Mouse (Mus musculus) liver, embryonic 12.5 days (tissue): Measurements from ENCODE around the gene Igfbp7. TPM values are rescaled to one million over a fixed set of nuclear protein-coding genes. Genes with fewer than 3 reads are reported as not detected.

Experiments
- ATAC-seq: fragments of 200-750 bp; cut with Nextera tagmentation; 2 replicates; pipeline ENCODE4 v1.8.0; 2017; ENCODE audit warnings: moderate number of reproducible peaks, mild to moderate bottlenecking, moderate library complexity
- H3K27ac ChIP-seq: fragments of 300-500 bp; sonication (generic); 2 replicates; pipeline ENCODE4 v1.5.1; 2016; ENCODE audit warnings: mild to moderate bottlenecking
- H3K27me3 ChIP-seq: fragments of 300-500 bp; sonication (generic); replicated peaks from 2 replicates; pipeline ENCODE4 v1.6.1; 2016; ENCODE audit warnings: mild to moderate bottlenecking, moderate library complexity
- H3K36me3 ChIP-seq: fragments of 300-500 bp; sonication (generic); 2 replicates; pipeline ENCODE4 v1.6.1; 2016; ENCODE audit warnings: mild to moderate bottlenecking, moderate library complexity
- H3K4me1 ChIP-seq: fragments of 300-500 bp; sonication (generic); 2 replicates; pipeline ENCODE4 v1.6.1; 2016
- H3K4me2 ChIP-seq: fragments of 300-500 bp; sonication (generic); 2 replicates; pipeline ENCODE4 v1.6.1; 2016; ENCODE audit warnings: mild to moderate bottlenecking, moderate library complexity
- H3K4me3 ChIP-seq: fragments of 300-500 bp; sonication (generic); 2 replicates; pipeline ENCODE4 v1.5.1; 2016; ENCODE audit warnings: mild to moderate bottlenecking, moderate library complexity
- H3K9ac ChIP-seq: fragments of 300-500 bp; sonication (generic); 2 replicates; pipeline ENCODE4 v1.6.1; 2016; ENCODE audit warnings: mild to moderate bottlenecking, moderate library complexity
- H3K9me3 ChIP-seq: fragments of 300-500 bp; sonication (generic); replicated peaks from 2 replicates; pipeline ENCODE4 v1.6.1; 2016; ENCODE audit warnings: mild to moderate bottlenecking, moderate library complexity
- WGBS: fragments of 180-500 bp; shearing (Covaris S2); methylation state at CpG from one replicate; pipeline ENCODE4 v1.1.7; 2016; ENCODE audit not compliant: insufficient replicate concordance; 5-methylcytosine and 5-hydroxymethylcytosine counted together
- polyA plus RNA-seq: library from polyadenylated mRNA; unstranded; fragments of >200 nt; fragmentation: Nextera tagmentation; extraction: Ambion mirVana; gene quantifications from 2 replicates; pipeline ENCODE4 v1.2.1, GENCODE M21; 2016

The Igfbp7 gene
- polyA plus RNA-seq, 1 experiment from 2014 or later: 13.4 TPM

- no peak overlapping the region for H3K9ac ChIP-seq
- H3K9me3 ChIP-seq: no peaks in the 10 kb centered on the region
- H3K27me3 ChIP-seq: peaks cover 27% of the 10 kb centered on the region
- WGBS: 64% methylated on average over 5 of the region's 5 CpGs
- ATAC-seq: no peak
- no peak overlapping the region for H3K4me3 ChIP-seq
- no peaks in the 10 kb centered on the region for H3K36me3 ChIP-seq
- no peak overlapping the region for H3K4me2 ChIP-seq
- H3K4me1 ChIP-seq: peaks cover 7% of the 10 kb centered on the region
- H3K27ac ChIP-seq: no peak overlapping the region
Observed at GRCm38 (mm10) chr5:77402901-77403300, 4.9 kb downstream of the Igfbp7 start.

GRCm38 (mm10) chr5:77402137-77402536 is 5.7 kb downstream of the Igfbp7 start:
- Histone ChIP-seq H3K27ac (no peak overlapping the region), H3K27me3 (peaks cover 19% of the 10 kb centered on the region), H3K36me3 (no peaks in the 10 kb centered on the region), H3K4me2 (no peak overlapping the region), H3K9me3 (no peaks in the 10 kb centered on the region), H3K4me3 (no peak overlapping the region), H3K4me1 (no peaks in the 10 kb centered on the region), H3K9ac (no peak overlapping the region)
- 37% methylated on average over 5 of the region's 5 CpGs for WGBS
- no peak for ATAC-seq

- Histone ChIP-seq H3K36me3 (no peaks in the 10 kb centered on the region), H3K9ac (no peak overlapping the region), H3K4me3 (no peak overlapping the region), H3K9me3 (no peaks in the 10 kb centered on the region), H3K27me3 (peaks cover 10% of the 10 kb centered on the region), H3K4me1 (no peaks in the 10 kb centered on the region), H3K27ac (no peak overlapping the region), H3K4me2 (no peak overlapping the region)
- WGBS: 72% methylated on average over 6 of the region's 6 CpGs
- no peak for ATAC-seq
Observed at GRCm38 (mm10) chr5:77400823-77401222, 7.0 kb downstream of the Igfbp7 start.

GRCm38 (mm10) chr5:77400151-77400550 is 7.7 kb downstream of the Igfbp7 start:
- ATAC-seq: no peak

GRCm38 (mm10) chr5:77399076-77399475 is 8.8 kb downstream of the Igfbp7 start:
- H3K9ac ChIP-seq: no peak overlapping the region
- no peak overlapping the region for H3K27ac ChIP-seq
- H3K4me1 ChIP-seq: no peaks in the 10 kb centered on the region
- no peak overlapping the region for H3K4me3 ChIP-seq
- ATAC-seq: no peak
- H3K36me3 ChIP-seq: no peaks in the 10 kb centered on the region
- no peaks in the 10 kb centered on the region for H3K9me3 ChIP-seq
- H3K4me2 ChIP-seq: no peak overlapping the region
- no peaks in the 10 kb centered on the region for H3K27me3 ChIP-seq
- 73% methylated on average over 4 of the region's 4 CpGs for WGBS

More at GRCm38 (mm10) chr5:77400151-77400550, 7.7 kb downstream of the Igfbp7 start:
- no peak overlapping the region for H3K4me3 ChIP-seq
- H3K36me3 ChIP-seq: no peaks in the 10 kb centered on the region
- H3K9ac ChIP-seq: no peak overlapping the region
- no peak overlapping the region for H3K27ac ChIP-seq
- no peak overlapping the region for H3K4me2 ChIP-seq
- H3K9me3 ChIP-seq: no peaks in the 10 kb centered on the region
- peaks cover 4% of the 10 kb centered on the region for H3K27me3 ChIP-seq
- WGBS: 72% methylated on average over 7 of the region's 7 CpGs
- H3K4me1 ChIP-seq: no peaks in the 10 kb centered on the region

GRCm38 (mm10) chr5:77398285-77399057 is 9.4 kb downstream of the Igfbp7 start:
- H3K27me3 ChIP-seq: no peaks in the 10 kb centered on the region
- WGBS: 64% methylated on average over 14 of the region's 14 CpGs
- no peak overlapping the region for H3K9ac ChIP-seq
- no peaks in the 10 kb centered on the region for H3K36me3 ChIP-seq
- H3K4me3 ChIP-seq: no peak overlapping the region
- no peaks in the 10 kb centered on the region for H3K9me3 ChIP-seq
- no peak overlapping the region for H3K27ac ChIP-seq
- ATAC-seq: no peak
- H3K4me1 ChIP-seq: no peaks in the 10 kb centered on the region
- no peak overlapping the region for H3K4me2 ChIP-seq

GRCm38 (mm10) chr5:77393990-77394618 is 13.7 kb downstream of the Igfbp7 start:
- no peak overlapping the region for H3K4me3 ChIP-seq
- H3K27ac ChIP-seq: no peak overlapping the region
- 69% methylated on average over 9 of the region's 9 CpGs for WGBS
- no peak overlapping the region for H3K4me2 ChIP-seq
- no peaks in the 10 kb centered on the region; the same call in 1 of the 2 replicates for H3K4me1 ChIP-seq
- H3K9ac ChIP-seq: no peak overlapping the region
- no peaks in the 10 kb centered on the region for H3K27me3 ChIP-seq
- H3K9me3 ChIP-seq: no peaks in the 10 kb centered on the region
- no peak for ATAC-seq
- no peaks in the 10 kb centered on the region for H3K36me3 ChIP-seq

GRCm38 (mm10) chr5:77393094-77393619 is 14.7 kb downstream of the Igfbp7 start:
- Histone ChIP-seq H3K9ac (no peak overlapping the region), H3K9me3 (no peaks in the 10 kb centered on the region), H3K4me2 (no peak overlapping the region), H3K27ac (no peak overlapping the region), H3K4me1 (no peaks in the 10 kb centered on the region; the same call in 1 of the 2 replicates), H3K4me3 (no peak overlapping the region), H3K27me3 (no peaks in the 10 kb centered on the region), H3K36me3 (no peaks in the 10 kb centered on the region)
- WGBS: 77% methylated on average over 10 of the region's 10 CpGs
- no peak for ATAC-seq

GRCm38 (mm10) chr5:77390272-77390671 is 17.6 kb downstream of the Igfbp7 start:
- Histone ChIP-seq H3K4me2 (no peak overlapping the region), H3K27me3 (no peaks in the 10 kb centered on the region), H3K4me1 (peaks cover 13% of the 10 kb centered on the region; the same call in 1 of the 2 replicates), H3K36me3 (no peaks in the 10 kb centered on the region), H3K4me3 (no peak overlapping the region), H3K27ac (no peak overlapping the region), H3K9me3 (no peaks in the 10 kb centered on the region), H3K9ac (no peak overlapping the region)
- no peak for ATAC-seq
- 68% methylated on average over 2 of the region's 2 CpGs for WGBS

GRCm38 (mm10) chr5:77388359-77388758 is 19.5 kb downstream of the Igfbp7 start:
- no peaks in the 10 kb centered on the region for H3K9me3 ChIP-seq
- no peak overlapping the region for H3K9ac ChIP-seq
- H3K4me1 ChIP-seq: peaks cover 22% of the 10 kb centered on the region; the same call in 1 of the 2 replicates
- 55% methylated on average over 6 of the region's 6 CpGs for WGBS
- H3K4me2 ChIP-seq: no peak overlapping the region
- H3K36me3 ChIP-seq: no peaks in the 10 kb centered on the region
- no peak overlapping the region for H3K4me3 ChIP-seq
- ATAC-seq: no peak
- H3K27me3 ChIP-seq: no peaks in the 10 kb centered on the region
- H3K27ac ChIP-seq: no peak overlapping the region

- Histone ChIP-seq H3K4me3 (no peak overlapping the region), H3K36me3 (no peaks in the 10 kb centered on the region), H3K9ac (no peak overlapping the region), H3K9me3 (no peaks in the 10 kb centered on the region), H3K4me1 (peaks cover 22% of the 10 kb centered on the region; the same call in 1 of the 2 replicates), H3K27ac (no peak overlapping the region), H3K27me3 (no peaks in the 10 kb centered on the region), H3K4me2 (no peak overlapping the region)
- ATAC-seq: no peak
- WGBS: 65% methylated on average over 8 of the region's 8 CpGs
Observed at GRCm38 (mm10) chr5:77387414-77387704, 20.5 kb downstream of the Igfbp7 start.

- H3K27ac ChIP-seq: no peak overlapping the region
- H3K4me1 ChIP-seq: peaks cover 22% of the 10 kb centered on the region; the same call in 1 of the 2 replicates
- no peak overlapping the region for H3K9ac ChIP-seq
- no peak overlapping the region for H3K4me3 ChIP-seq
- ATAC-seq: 0 out of 2 replicates have a peak, but pooled peaks have one; percentile 30
- H3K36me3 ChIP-seq: no peaks in the 10 kb centered on the region
- H3K27me3 ChIP-seq: no peaks in the 10 kb centered on the region
- 28% methylated on average over 10 of the region's 10 CpGs for WGBS
- H3K9me3 ChIP-seq: no peaks in the 10 kb centered on the region
- H3K4me2 ChIP-seq: no peak overlapping the region
Observed at GRCm38 (mm10) chr5:77386596-77387413, 21.0 kb downstream of the Igfbp7 start.
